Mouse (Mus musculus) neural tube, embryonic 12.5 days (tissue): Measurements from ENCODE around the gene Chp2. TPM values are rescaled to one million over a fixed set of nuclear protein-coding genes. Genes with fewer than 3 reads are reported as not detected.
A peak's percentile ranks its signal among the peaks of the same experiment; 100 is the strongest.

Experiments
- ATAC-seq: fragments of 200-750 bp; cut with Nextera tagmentation; 2 replicates; pipeline ENCODE4 v1.8.0; 2017; ENCODE audit warnings: low read depth, mild to moderate bottlenecking, moderate TSS enrichment, moderate library complexity; ENCODE audit not compliant: low FRiP score
- H3K27ac ChIP-seq: fragments of 300-500 bp; sonication (generic); 2 replicates; pipeline ENCODE4 v1.5.1; 2016
- H3K27me3 ChIP-seq: fragments of 300-500 bp; sonication (generic); replicated peaks from 2 replicates; pipeline ENCODE4 v1.6.1; 2016; ENCODE audit warnings: mild to moderate bottlenecking
- H3K36me3 ChIP-seq: fragments of 300-500 bp; sonication (generic); 2 replicates; pipeline ENCODE4 v1.6.1; 2016; ENCODE audit warnings: mild to moderate bottlenecking
- H3K4me1 ChIP-seq: fragments of 300-500 bp; sonication (generic); 2 replicates; pipeline ENCODE4 v1.6.1; 2016
- H3K4me2 ChIP-seq: fragments of 300-500 bp; sonication (generic); replicated peaks from 2 replicates; pipeline ENCODE4 v1.6.1; 2016; ENCODE audit warnings: mild to moderate bottlenecking
- H3K4me3 ChIP-seq: fragments of 300-500 bp; sonication (generic); 2 replicates; pipeline ENCODE4 v1.5.1; 2016
- H3K9ac ChIP-seq: fragments of 300-500 bp; sonication (generic); 2 replicates; pipeline ENCODE4 v1.6.1; 2016; ENCODE audit warnings: mild to moderate bottlenecking
- H3K9me3 ChIP-seq: fragments of 300-500 bp; sonication (generic); 2 replicates; pipeline ENCODE4 v1.6.1; 2016; ENCODE audit warnings: mild to moderate bottlenecking
- WGBS: fragments of 180-500 bp; shearing (Covaris S2); methylation state at CpG from one replicate; pipeline ENCODE4 v1.1.7; 2016; 5-methylcytosine and 5-hydroxymethylcytosine counted together
- polyA plus RNA-seq: library from polyadenylated mRNA; unstranded; fragments of >200 nt; fragmentation: Nextera tagmentation; extraction: Ambion mirVana; gene quantifications from 2 replicates; pipeline ENCODE4 v1.2.1, GENCODE M21; 2016

Chp2 gene
- polyA plus RNA-seq, 1 experiment from 2014 or later = 0.39 TPM

GRCm38 (mm10) chr7:122244584-122244983 lies 25.3 kb downstream of the Chp2 start:
- Histone ChIP-seq H3K4me3 (no peak overlapping the region), H3K4me1 (no peaks in the 10 kb centered on the region), H3K27ac (no peak overlapping the region), H3K36me3 (no peaks in the 10 kb centered on the region), H3K4me2 (no peak overlapping the region), H3K27me3 (no peaks in the 10 kb centered on the region), H3K9me3 (no peaks in the 10 kb centered on the region), H3K9ac (no peak overlapping the region)
- WGBS = 77% methylated on average over 8 of the region's 8 CpGs
- ATAC-seq = no peak

DNA sequence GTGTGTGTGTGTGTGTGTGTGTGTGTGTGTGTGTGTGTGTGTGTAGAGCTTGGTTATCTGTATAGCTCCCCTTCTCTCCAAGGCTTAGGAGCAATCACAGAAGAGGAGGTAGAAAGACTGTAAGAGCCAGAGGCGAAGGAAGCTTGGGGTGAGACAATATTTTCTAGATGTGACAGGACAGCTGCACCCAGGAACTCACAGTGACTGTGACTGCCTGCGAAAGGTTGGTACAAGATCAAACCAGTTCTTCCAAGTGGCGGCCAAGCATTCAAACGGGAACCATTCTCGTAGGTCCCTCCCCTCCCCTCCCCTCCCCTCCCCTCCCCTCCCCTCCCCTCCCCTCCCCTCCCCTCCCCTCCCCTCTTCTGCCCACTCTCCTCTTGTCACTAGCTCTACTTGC lies 26.7 kb downstream of the Chp2 start:
- no peak for ATAC-seq
- no peak overlapping the region for H3K27ac ChIP-seq
- H3K9ac ChIP-seq = no peak overlapping the region
- H3K4me2 ChIP-seq = no peak overlapping the region
- WGBS = 55% methylated on average over 5 of the region's 5 CpGs
- H3K9me3 ChIP-seq = no peaks in the 10 kb centered on the region
- H3K4me3 ChIP-seq = no peak overlapping the region
- H3K27me3 ChIP-seq = no peaks in the 10 kb centered on the region
- H3K36me3 ChIP-seq = no peaks in the 10 kb centered on the region
- no peaks in the 10 kb centered on the region for H3K4me1 ChIP-seq

GRCm38 (mm10) chr7:122247254-122247864 lies 28.1 kb downstream of the Chp2 start:
- Histone ChIP-seq H3K36me3 (no peaks in the 10 kb centered on the region), H3K4me2 (no peak overlapping the region), H3K4me3 (no peak overlapping the region), H3K27me3 (no peaks in the 10 kb centered on the region), H3K9ac (no peak overlapping the region), H3K27ac (no peak overlapping the region), H3K9me3 (no peaks in the 10 kb centered on the region), H3K4me1 (no peaks in the 10 kb centered on the region)
- no peak for ATAC-seq
- WGBS = 82% methylated on average over 10 of the region's 10 CpGs

DNA sequence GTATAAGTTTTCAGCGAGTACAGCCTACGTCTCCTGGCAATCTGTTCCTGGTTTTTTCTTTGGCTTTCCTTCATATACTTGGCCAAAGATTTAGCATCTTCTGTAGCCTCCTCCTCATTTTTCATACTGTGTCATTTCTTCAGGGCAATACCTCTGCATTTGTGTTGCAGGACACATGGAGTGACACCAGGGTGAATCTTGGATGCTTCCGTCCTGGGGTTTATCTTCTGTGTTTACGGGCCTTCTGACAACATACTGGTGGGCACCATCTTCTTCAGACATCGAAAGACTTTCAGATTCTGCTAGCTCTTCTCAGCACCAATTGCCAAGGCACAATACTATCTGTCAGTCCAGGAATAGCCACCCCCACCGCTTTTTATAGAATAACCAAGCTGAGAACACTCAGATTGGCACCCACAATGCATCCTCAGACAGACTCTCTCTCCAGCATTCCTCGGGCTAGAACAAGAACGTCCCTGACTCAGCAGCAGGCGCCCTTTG lies 30.1 kb downstream of the Chp2 start:
- Histone ChIP-seq H3K9me3 (no peaks in the 10 kb centered on the region), H3K4me1 (no peaks in the 10 kb centered on the region), H3K4me3 (no peak overlapping the region), H3K4me2 (no peak overlapping the region), H3K27me3 (no peaks in the 10 kb centered on the region), H3K36me3 (no peaks in the 10 kb centered on the region), H3K9ac (no peak overlapping the region), H3K27ac (no peak overlapping the region)
- no peak for ATAC-seq
- WGBS = 90% methylated on average over 9 of the region's 9 CpGs

DNA sequence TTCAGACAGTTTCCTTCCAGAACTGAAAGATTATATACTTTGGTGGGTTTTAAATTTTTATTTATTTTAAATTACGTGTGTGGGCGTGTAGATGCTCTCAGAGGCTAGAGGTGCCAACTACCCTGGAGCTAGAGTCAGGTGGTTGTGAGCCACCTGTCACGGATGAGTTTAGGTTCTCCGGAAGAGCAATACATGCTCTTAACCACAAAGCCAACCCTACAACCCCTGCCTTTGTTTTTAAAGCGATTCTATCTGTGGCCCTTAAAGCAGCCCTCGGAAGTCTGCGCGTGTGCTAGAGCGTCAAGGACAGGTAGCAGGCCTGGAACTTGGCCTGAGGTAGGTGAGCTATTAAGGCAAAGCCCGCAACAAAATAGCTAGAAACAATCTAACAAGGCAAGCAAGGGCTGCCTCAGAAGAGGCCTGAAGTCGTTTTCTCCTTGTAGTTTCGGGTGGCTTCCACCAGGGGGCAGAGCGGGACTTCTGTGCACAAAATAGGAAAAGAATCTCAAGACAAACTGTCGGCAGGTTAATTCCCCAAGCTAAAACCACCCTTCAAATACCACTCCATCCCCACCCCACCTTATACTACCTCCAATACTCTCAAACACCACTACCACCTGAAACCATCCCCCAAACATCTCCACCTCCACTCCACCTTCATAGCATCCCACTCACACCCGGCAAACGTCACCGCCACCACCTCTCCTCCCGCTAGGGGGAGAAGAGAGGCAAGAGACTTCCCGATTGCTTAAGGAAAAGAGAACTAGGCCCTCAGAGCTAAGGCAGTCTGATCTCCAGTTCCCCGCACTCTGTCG lies 32.1 kb downstream of the Chp2 start:
- H3K4me2 ChIP-seq = peak overlapping the region; percentile 42; the same call in 1 of the 2 replicates

GRCm38 (mm10) chr7:122256722-122257121 lies 37.4 kb downstream of the Chp2 start:
- H3K27ac ChIP-seq = no peak overlapping the region
- no peaks in the 10 kb centered on the region for H3K9me3 ChIP-seq
- H3K36me3 ChIP-seq = no peaks in the 10 kb centered on the region
- WGBS = 79% methylated on average over 7 of the region's 7 CpGs
- H3K4me1 ChIP-seq = no peaks in the 10 kb centered on the region
- H3K9ac ChIP-seq = no peak overlapping the region
- no peaks in the 10 kb centered on the region for H3K27me3 ChIP-seq
- no peak overlapping the region for H3K4me3 ChIP-seq
- no peak for ATAC-seq
- no peak overlapping the region for H3K4me2 ChIP-seq

More for the DNA sequence above, 32.1 kb downstream of the Chp2 start:
- WGBS = 30% methylated on average over 21 of the region's 21 CpGs
- Histone ChIP-seq H3K27ac (no peak overlapping the region), H3K27me3 (no peaks in the 10 kb centered on the region), H3K4me1 (no peaks in the 10 kb centered on the region), H3K9ac (no peak overlapping the region), H3K9me3 (no peaks in the 10 kb centered on the region), H3K36me3 (no peaks in the 10 kb centered on the region), H3K4me3 (no peak overlapping the region)
- ATAC-seq = peak; percentile 48; the same call in 1 of the 2 replicates

DNA sequence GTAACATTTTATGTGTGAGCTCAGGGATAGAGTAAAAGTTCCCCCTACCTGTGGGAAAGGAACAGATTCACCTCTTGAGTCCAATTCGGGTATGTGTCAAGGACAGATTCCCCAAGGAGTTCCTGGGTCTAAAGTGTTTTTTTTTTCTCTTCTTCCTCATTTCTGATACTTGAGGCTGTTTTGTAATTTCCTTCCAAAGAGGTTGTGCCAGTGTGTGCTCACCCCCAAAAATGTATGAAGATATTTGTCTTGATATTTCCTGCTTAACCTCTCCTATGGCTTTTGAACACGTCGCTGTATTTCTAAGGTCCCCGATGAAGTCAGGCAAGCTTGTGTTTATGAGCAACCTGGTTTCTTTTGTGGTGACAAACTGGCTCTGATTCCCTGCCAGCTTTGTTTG lies 39.2 kb downstream of the Chp2 start:
- Histone ChIP-seq H3K9me3 (no peaks in the 10 kb centered on the region), H3K27ac (no peak overlapping the region), H3K4me2 (no peak overlapping the region), H3K4me1 (no peaks in the 10 kb centered on the region), H3K4me3 (no peak overlapping the region), H3K9ac (no peak overlapping the region), H3K36me3 (no peaks in the 10 kb centered on the region), H3K27me3 (no peaks in the 10 kb centered on the region)
- WGBS = 87% methylated on average over 4 of the region's 4 CpGs
- no peak for ATAC-seq

DNA sequence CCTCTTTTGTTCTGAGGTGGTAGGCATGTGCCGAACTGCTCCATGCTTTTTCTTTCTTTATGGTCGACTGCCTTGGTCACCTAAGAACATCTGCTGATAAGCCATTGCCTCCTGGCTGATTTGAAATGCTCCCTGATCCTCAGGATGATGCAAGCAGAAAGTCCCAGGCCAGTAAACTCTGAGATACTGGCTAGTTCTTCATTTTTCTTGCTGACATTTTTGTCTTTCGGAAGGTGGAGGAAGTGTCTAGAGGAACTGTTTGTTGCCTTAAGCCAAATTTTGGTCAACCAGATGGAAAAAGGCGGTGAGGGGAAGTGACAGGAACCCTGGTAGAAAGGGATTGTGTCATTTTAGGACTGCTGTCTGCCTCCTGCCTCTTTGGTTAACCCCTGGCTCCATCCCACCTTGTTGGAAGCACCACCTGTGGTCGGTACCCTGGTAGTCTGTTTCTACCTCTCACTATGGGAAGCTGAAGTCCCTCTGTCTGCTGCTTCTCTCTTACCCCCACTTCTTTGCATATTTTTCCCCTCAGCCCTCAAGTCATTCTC lies 40.8 kb downstream of the Chp2 start:
- ATAC-seq = no peak

DNA sequence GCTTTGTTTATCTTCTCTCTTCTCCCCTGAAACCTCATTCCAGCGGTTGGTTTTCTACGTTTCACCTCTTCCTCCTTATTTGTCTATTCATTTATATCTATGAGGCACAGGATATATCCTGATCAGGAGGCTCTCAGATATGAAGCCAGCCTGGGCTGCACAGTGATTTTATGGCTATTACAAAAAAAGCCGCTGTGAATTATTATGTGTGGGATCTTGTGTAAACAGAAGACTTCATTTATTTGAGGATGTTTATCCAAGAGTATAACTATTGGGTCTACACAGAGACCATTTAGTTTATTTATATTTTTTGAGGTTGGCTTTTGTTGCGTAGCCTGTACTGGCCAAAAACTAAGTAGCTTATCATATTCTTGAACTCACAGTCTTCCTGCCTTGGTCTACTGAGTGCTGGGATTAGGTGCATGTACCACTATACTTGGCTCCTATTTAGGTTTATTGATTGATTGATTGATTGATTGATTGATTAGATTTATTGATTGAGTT lies 49.7 kb downstream of the Chp2 start:
- Histone ChIP-seq H3K9me3 (no peaks in the 10 kb centered on the region), H3K27ac (no peak overlapping the region), H3K36me3 (no peaks in the 10 kb centered on the region), H3K4me2 (no peak overlapping the region), H3K4me1 (no peaks in the 10 kb centered on the region), H3K4me3 (no peak overlapping the region), H3K9ac (no peak overlapping the region), H3K27me3 (no peaks in the 10 kb centered on the region)
- ATAC-seq = no peak
- 91% methylated on average over 4 of the region's 4 CpGs for WGBS

More for the DNA sequence above, 40.8 kb downstream of the Chp2 start:
- no peak overlapping the region for H3K4me3 ChIP-seq
- no peaks in the 10 kb centered on the region for H3K27me3 ChIP-seq
- H3K9ac ChIP-seq = no peak overlapping the region
- H3K4me1 ChIP-seq = no peaks in the 10 kb centered on the region
- no peaks in the 10 kb centered on the region for H3K36me3 ChIP-seq
- no peaks in the 10 kb centered on the region for H3K9me3 ChIP-seq
- WGBS = 82% methylated on average over 5 of the region's 5 CpGs
- H3K27ac ChIP-seq = no peak overlapping the region
- no peak overlapping the region for H3K4me2 ChIP-seq

GRCm38 (mm10) chr7:122272334-122272733 lies 53.0 kb downstream of the Chp2 start:
- no peaks in the 10 kb centered on the region for H3K4me1 ChIP-seq
- no peaks in the 10 kb centered on the region for H3K36me3 ChIP-seq
- H3K27me3 ChIP-seq = no peaks in the 10 kb centered on the region
- H3K9ac ChIP-seq = no peak overlapping the region
- ATAC-seq = no peak
- no peaks in the 10 kb centered on the region for H3K9me3 ChIP-seq
- no peak overlapping the region for H3K4me2 ChIP-seq
- no peak overlapping the region for H3K4me3 ChIP-seq
- WGBS = 89% methylated on average over 2 of the region's 2 CpGs
- no peak overlapping the region for H3K27ac ChIP-seq
